Mouse (Mus musculus): ENCODE measurements around the gene Cacna1i.

DNA sequence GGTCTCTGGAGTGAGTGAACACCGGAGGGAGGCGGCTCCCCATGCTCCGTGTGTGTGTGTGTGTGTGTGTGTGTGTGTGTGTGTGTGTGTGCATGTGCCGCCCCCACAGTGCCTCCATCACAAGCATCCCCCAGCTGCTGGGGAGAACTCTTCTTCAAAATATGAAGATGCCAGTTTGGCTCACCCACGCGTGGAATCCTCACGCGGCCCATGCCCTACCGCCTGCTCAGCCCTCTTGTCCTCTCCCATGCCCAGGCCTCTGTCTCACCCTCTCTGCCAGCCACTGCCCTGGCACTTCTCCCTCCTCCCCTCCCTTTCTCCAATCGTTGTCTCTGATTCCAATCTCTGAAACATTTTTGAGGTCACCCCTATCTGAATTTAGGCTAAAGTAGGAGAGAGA, 47.7 kb downstream of the Cacna1i start:
- TF ChIP-seq CTCF (IDR thresholded peaks at IDR 0.05; ENCODE audit: low read depth, low read length) (no peak), POLR2A (IDR thresholded peaks at IDR 0.05; ENCODE audit: insufficient read depth, low read length) (no peak), EP300 (IDR thresholded peaks at IDR 0.05; ENCODE audit: insufficient read depth, low read depth, low read length) (no peak)

Measured in ES-Bruce4 (cell line).